Mouse (Mus musculus): ENCODE measurements around the gene Taf12.

- no peak for TF ChIP-seq CTCF (IDR thresholded peaks at IDR 0.05; ENCODE audit: control insufficient read depth, insufficient read depth, insufficient replicate concordance, low read depth, low read length)
- no peak for TF ChIP-seq POLR2A (IDR thresholded peaks at IDR 0.05; ENCODE audit: control insufficient read depth, low read depth, low read length)
Measured at GRCm38 (mm10) chr4:132259248-132259647, 14.9 kb upstream of the Taf12 start.
